Mouse (Mus musculus): Measurements from ENCODE around the gene Lrriq3.

The Lrriq3 gene

GRCm38 (mm10) chr3:155093116-155093956 is at the start of gene Lrriq3, which contains the start of gene Fpgt:
Lrriq3 (plus strand) TSS chr3:155093434.
Fpgt (minus strand) TSS chr3:155093403.
- peak; percentile 88 for DNase-seq (ENCODE audit: low read depth, low spot score)

- no peak for DNase-seq (ENCODE audit: low read depth, low spot score)
Observed at GRCm38 (mm10) chr3:155052021-155052420, 41.2 kb upstream of the Lrriq3 start.

DNA sequence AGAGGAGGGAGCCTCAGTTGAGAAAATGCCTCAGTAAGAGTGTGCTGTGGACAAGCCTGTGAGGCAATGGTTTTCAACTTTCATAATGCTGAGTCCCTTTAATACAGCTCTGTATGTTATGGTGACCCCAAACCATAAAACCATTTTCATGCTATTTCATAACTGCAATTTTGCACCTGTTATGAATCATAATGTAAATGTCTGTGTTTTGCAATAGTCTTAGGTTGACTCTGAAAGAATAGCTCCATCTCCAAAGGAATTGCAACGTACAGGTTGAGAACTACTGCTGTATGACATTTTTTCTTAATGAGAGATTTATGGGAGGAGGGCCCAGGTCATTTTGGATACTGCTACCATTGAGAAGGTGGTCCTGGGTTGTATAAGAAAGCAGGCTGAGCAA is 40.0 kb upstream of the Lrriq3 start:
- DNase-seq (ENCODE audit: low read depth, low spot score), result no peak

- no peak for DNase-seq (ENCODE audit: low read depth, low spot score)
Observed at GRCm38 (mm10) chr3:155055231-155055916, 37.9 kb upstream of the Lrriq3 start, which contains the start of gene Tnni3k. Tnni3k (minus strand) TSS chr3:155055407.

DNA sequence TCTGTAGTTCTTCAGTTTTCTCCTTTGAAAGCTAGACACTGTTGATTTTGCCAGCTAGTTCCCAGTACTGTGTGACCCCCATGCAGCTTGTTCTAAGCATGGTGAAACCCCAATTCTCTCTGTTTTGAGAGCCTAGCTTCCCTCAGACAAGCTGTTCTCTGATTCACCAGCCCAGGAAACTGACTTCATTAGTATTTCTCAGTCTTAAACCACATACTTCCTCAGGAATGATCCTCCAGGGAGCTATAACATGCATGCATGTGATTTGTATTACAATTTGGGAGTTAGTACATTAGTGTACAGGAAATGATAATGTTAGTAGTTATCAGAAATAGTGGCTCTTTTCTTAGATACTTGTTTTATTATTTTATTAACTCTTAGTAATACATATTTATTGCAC is 36.6 kb upstream of the Lrriq3 start:
- DNase-seq (ENCODE audit: low read depth, low spot score), result no peak

- DNase-seq (ENCODE audit: low read depth, low spot score), result no peak
Observed at GRCm38 (mm10) chr3:155057566-155057965, 35.7 kb upstream of the Lrriq3 start.

DNA sequence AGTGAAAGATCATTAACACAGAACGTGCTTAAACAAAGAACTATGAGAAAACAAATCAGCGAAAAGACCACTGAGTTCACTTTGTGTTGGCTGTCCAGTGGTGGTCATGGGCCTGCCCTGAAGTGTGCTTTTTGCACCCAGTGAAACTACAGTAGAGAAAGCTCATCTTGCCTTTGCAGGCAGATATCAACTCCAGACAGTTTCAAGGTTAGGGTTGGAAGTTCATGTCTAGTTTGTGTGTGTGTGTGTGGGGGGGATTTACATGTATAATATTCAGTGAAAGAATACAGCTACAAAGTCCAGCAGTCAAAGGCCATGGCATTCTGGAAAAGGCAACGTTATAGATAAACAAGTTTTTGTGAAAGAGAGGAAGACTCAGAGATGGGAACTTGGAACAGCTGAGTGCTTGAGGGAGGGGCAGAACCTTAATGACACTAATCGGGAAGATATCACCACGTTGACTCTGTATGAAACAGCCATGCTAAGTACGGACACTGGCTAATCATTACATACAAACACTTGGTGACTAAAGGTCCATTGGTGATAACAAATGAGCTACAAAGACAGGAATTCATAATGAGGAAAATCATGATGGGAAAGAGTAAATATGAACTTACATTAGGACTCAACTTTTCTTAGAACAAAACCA is 34.3 kb upstream of the Lrriq3 start:
- DNase-seq (ENCODE audit: low read depth, low spot score), result no peak

GRCm38 (mm10) chr3:155059449-155059822 is 33.8 kb upstream of the Lrriq3 start:
- DNase-seq (ENCODE audit: low read depth, low spot score), result no peak

GRCm38 (mm10) chr3:155077908-155078307 is 15.3 kb upstream of the Lrriq3 start:
- DNase-seq (ENCODE audit: low read depth, low spot score), result no peak

DNA sequence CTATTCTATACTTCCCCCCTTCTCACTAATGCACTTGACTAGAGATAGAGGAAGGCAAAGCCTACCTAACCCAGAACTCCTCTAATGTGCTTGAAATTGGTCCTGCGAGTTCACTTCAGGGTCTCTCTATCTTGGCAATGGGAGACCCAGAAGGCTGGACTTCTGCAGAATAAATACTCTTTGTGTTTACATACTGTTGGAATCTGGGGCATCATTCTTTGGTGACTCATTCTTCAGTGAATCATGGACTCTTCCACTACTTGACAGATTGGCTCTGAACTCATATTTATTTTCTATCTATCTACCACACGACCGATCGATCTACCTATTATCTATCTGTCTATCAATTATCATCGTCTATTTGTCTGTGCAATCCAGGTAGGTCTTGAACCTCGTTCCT is 1.2 kb upstream of the Lrriq3 start:
- no peak for DNase-seq (ENCODE audit: low read depth, low spot score)

- DNase-seq (ENCODE audit: low read depth, low spot score), result no peak
Observed at GRCm38 (mm10) chr3:155099266-155099665, 6.0 kb downstream of the Lrriq3 start.

- DNase-seq (ENCODE audit: low read depth, low spot score), result no peak
Observed at GRCm38 (mm10) chr3:155105957-155106356, 12.7 kb downstream of the Lrriq3 start.

DNA sequence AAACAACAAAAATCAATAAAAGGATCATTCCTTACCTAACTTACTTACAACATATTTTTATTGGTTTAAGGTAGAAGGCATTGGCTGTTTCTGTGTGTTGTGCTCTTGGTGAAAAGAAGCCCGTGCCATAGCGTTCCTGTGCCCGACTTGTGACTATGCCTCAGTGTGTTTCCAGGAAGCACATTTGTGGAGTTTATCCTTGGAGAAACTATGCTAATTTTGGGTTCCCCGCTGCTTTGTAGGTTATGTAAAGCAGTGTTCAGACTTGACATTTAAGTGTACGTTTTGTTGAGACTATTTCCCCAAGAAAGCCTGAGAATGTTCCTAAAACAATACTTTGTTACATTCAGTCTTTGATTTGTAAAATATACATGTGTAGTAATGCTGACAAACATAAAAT is 44.5 kb downstream of the Lrriq3 start:
- DNase-seq (ENCODE audit: low read depth, low spot score), result no peak

DNA sequence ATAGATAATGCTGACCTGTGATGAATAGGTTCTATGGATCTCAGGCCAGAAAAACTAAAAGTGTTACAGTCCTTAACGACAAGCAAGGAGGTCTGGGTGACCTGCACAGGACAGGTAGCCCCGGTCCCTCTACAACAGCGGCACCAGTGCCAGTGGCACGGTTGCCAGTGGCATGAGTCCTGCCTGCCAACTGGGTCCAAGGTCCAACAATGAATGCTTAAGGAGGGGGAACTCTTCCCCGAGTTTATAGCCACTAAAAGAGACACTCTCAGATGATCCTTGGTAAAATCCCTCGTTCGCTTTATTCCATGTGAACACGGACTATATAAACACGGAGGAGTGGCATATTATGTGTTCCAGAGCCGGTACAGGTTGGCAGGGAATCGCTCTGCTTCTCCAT is 47.8 kb downstream of the Lrriq3 start:
- no peak for DNase-seq (ENCODE audit: low read depth, low spot score)

DNA sequence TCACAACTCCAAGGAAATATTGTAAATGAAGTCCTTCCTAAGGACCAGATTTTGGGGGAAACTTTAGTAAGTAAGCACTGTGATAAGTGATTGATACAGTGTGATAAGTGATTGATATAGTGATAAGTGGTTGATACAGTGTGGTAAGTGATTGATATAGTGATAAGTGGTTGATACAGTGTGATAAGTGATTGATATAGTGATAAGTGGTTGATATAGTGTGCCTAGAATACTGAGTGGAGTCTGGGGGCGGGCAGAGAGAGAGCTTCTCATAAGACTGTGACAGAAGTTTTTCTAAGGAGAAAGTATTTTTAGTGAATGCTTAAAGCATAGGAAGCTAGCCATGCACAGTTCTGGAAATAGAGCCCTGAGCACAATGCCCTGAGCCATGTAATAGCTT is 51.1 kb downstream of the Lrriq3 start:
- DNase-seq (ENCODE audit: low read depth, low spot score), result no peak

GRCm38 (mm10) chr3:155161842-155162241 is 68.6 kb downstream of the Lrriq3 start:
- DNase-seq (ENCODE audit: low read depth, low spot score), result no peak

- DNase-seq (ENCODE audit: low read depth, low spot score), result no peak
Observed at GRCm38 (mm10) chr3:155180303-155180902, 87.2 kb downstream of the Lrriq3 start.

DNA sequence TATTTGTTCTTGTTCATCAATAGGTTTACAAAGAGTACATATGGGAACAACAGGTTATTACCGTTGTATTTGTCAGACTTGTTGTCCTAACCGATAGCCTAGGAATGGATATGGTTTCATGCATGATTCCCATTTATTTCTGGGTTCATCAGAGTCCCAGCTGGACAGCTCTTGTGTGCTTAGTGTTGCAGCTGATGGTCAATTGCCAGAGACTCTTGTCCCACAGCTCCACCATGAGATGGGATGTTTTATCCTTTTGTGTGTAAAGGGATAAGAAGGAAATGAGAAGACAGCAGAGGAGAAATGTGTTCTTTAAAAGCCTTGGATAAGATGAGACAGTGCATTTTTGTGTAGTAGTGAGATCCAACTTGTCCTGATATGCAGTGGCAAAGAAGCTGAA is 93.2 kb downstream of the Lrriq3 start:
- DNase-seq (ENCODE audit: low read depth, low spot score), result no peak

GRCm38 (mm10) chr3:155188857-155189256 is 95.6 kb downstream of the Lrriq3 start:
- DNase-seq (ENCODE audit: low read depth, low spot score), result no peak

- peak; percentile 28 for DNase-seq (ENCODE audit: low read depth, low spot score)
Observed at GRCm38 (mm10) chr3:155234919-155235318, 141.7 kb downstream of the Lrriq3 start.

- no peak for DNase-seq (ENCODE audit: low read depth, low spot score)
Observed at GRCm38 (mm10) chr3:155235502-155235901, 142.3 kb downstream of the Lrriq3 start.

Data from retina, postnatal 7 days (tissue).